Mouse (Mus musculus) kidney, adult 2 months (tissue): ENCODE measurements around the gene Pdcd10. TPM values are rescaled to one million over a fixed set of nuclear protein-coding genes. Genes with fewer than 3 reads are reported as not detected.
A peak's percentile ranks its signal among the peaks of the same experiment; 100 is the strongest.

Source experiments
- DNase-seq: peaks from one replicate; pipeline ENCODE4 v3.0.0; 2021
- H3K27ac ChIP-seq: fragments of 200-500 bp; 2 replicates; pipeline ENCODE4 v1.5.1; 2012; ENCODE audit warnings: low read depth, low read length, control low read depth, inconsistent platforms; ENCODE audit not compliant: insufficient read depth
- H3K27me3 ChIP-seq: fragments of 200-500 bp; replicated peaks from 2 replicates; pipeline ENCODE4 v1.6.1; 2012; ENCODE audit warnings: mild to moderate bottlenecking, moderate library complexity, low read length, inconsistent platforms; ENCODE audit not compliant: control insufficient read depth, insufficient read depth
- H3K36me3 ChIP-seq: fragments of 200-500 bp; 2 replicates; pipeline ENCODE4 v1.6.1; 2012; ENCODE audit warnings: mild to moderate bottlenecking, moderate library complexity, low read length, inconsistent platforms; ENCODE audit not compliant: control insufficient read depth, insufficient read depth
- H3K4me1 ChIP-seq: fragments of 200-500 bp; 2 replicates; pipeline ENCODE4 v1.6.1; 2011; ENCODE audit warnings: low read length; ENCODE audit not compliant: control insufficient read depth, insufficient read depth
- H3K4me3 ChIP-seq: fragments of 200-500 bp; 2 replicates; pipeline ENCODE4 v1.5.1; 2011; ENCODE audit warnings: mild to moderate bottlenecking, low read depth, low read length, control low read depth; ENCODE audit not compliant: insufficient read depth
- CTCF ChIP-seq: fragments of 200-500 bp; conservative IDR thresholded peaks from 2 replicates; pipeline ENCODE4 v1.5.1; 2011; ENCODE audit warnings: low read depth, mild to moderate bottlenecking, control low read depth, low read length, moderate library complexity, mixed read lengths; ENCODE audit not compliant: insufficient read depth, insufficient read length
- POLR2A ChIP-seq: fragments of 200-500 bp; IDR thresholded peaks from one replicate; pipeline ENCODE4 v1.6.1; 2011; ENCODE audit warnings: low read depth, low read length, control low read depth
- WGBS: fragments of 180-500 bp; shearing (Covaris S2); methylation state at CpG from one replicate; pipeline ENCODE4 v1.1.7; 2018; 5-methylcytosine and 5-hydroxymethylcytosine counted together
- polyA plus RNA-seq: library from polyadenylated mRNA; depleted of rRNA; stranded (reverse); fragments of >200 nt; gene quantifications from 2 replicates; pipeline ENCODE4 v1.2.3, GENCODE M21; 2012

Gene Pdcd10
- polyA plus RNA-seq, 1 experiment, result 9.0 TPM

DNA sequence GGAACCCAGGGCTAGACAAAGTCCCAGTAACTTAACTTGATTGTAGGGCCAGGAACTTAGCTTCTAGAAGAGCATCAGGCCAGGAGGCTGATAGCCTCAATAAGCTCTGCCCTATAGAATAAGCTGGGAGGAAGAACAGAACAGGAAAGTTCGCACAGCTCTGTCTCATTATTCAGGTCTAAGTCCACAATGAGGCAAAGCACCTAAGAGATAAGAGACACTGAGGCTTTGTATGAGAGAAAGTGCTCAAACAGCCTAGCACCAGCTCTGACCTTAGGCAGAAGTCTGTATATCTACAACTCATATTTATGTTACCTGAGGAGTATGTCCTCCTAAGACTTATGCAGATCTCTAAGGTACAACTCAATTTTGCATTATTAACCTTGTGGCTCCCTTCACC is 34.1 kb downstream of the Pdcd10 start:
- H3K36me3 ChIP-seq, result peaks cover 4% of the 10 kb centered on the region
- WGBS, result 81% methylated on average over 1 of the region's 1 CpGs

DNA sequence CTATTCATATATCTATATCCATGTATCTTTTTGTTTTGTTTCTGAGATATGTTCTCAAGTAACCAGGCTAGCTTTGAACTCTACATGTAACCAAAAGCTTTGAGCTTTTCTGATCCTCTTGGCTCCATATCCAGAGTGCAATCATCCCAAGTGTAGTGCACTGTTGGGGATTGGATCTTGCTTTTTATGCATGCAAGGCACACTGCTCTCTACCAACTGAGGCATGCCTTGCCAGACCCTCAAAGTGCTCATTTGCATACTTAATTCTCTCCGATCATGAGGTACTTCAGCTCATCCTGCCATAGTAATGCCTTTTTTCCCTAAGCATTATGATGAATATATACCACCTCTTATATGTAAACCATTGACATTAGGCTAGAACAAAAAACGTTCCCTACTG is 35.3 kb downstream of the Pdcd10 start:
- no peak for TF ChIP-seq POLR2A
- TF ChIP-seq CTCF, result no peak
- Histone ChIP-seq H3K4me3 (no peak overlapping the region), H3K27ac (no peak overlapping the region), H3K4me1 (no peaks in the 10 kb centered on the region), H3K27me3 (no peaks in the 10 kb centered on the region), H3K36me3 (peaks cover 4% of the 10 kb centered on the region)
- DNase-seq, result no peak
- 89% methylated on average over 2 of the region's 2 CpGs for WGBS

More for the DNA sequence above, 34.1 kb downstream of the Pdcd10 start:
- Histone ChIP-seq H3K27me3 (no peaks in the 10 kb centered on the region), H3K4me3 (no peak overlapping the region), H3K27ac (no peak overlapping the region), H3K4me1 (no peaks in the 10 kb centered on the region)
- DNase-seq, result no peak
- no peak for TF ChIP-seq POLR2A
- TF ChIP-seq CTCF, result no peak

- no peak for TF ChIP-seq POLR2A
- peak; percentile 58 for TF ChIP-seq CTCF
- Histone ChIP-seq H3K4me1 (no peaks in the 10 kb centered on the region), H3K36me3 (peaks cover 4% of the 10 kb centered on the region; the same call in 1 of the 2 replicates), H3K27ac (no peak overlapping the region), H3K4me3 (no peak overlapping the region), H3K27me3 (no peaks in the 10 kb centered on the region)
- 78% methylated on average over 7 of the region's 7 CpGs for WGBS
- DNase-seq, result peak; percentile 42
Measured at GRCm38 (mm10) chr3:75517631-75518250, 38.9 kb downstream of the Pdcd10 start.

- no peak overlapping the region for H3K27ac ChIP-seq
- DNase-seq, result no peak
- H3K36me3 ChIP-seq, result no peaks in the 10 kb centered on the region
- no peaks in the 10 kb centered on the region for H3K4me1 ChIP-seq
- TF ChIP-seq CTCF, result no peak
- TF ChIP-seq POLR2A, result no peak
- H3K4me3 ChIP-seq, result no peak overlapping the region
- 67% methylated on average over 7 of the region's 7 CpGs for WGBS
- H3K27me3 ChIP-seq, result no peaks in the 10 kb centered on the region
Measured at GRCm38 (mm10) chr3:75498961-75499960, 57.4 kb downstream of the Pdcd10 start.

- H3K4me3 ChIP-seq, result no peak overlapping the region
- 30% methylated on average over 3 of the region's 3 CpGs for WGBS
Measured at GRCm38 (mm10) chr3:75492913-75493312, 63.7 kb downstream of the Pdcd10 start.

GRCm38 (mm10) chr3:75482056-75482455 is 74.6 kb downstream of the Pdcd10 start, which contains the start of gene Wdr49:
Gene Wdr49, minus strand, starts transcription at chr3:75482156.
- TF ChIP-seq CTCF (no peak), POLR2A (no peak)
- Histone ChIP-seq H3K27ac (no peak within 1 kb of the TSS), H3K4me1 (no peaks in the 10 kb centered on the region), H3K36me3 (no peaks in the 10 kb centered on the region), H3K27me3 (no peaks in the 10 kb centered on the region), H3K4me3 (no peak within 1 kb of the TSS)
- no peak for DNase-seq
- 68% methylated on average over 2 of the region's 2 CpGs for WGBS

More at GRCm38 (mm10) chr3:75492913-75493312, 63.7 kb downstream of the Pdcd10 start:
- DNase-seq, result peak; percentile 60
- TF ChIP-seq POLR2A (no peak), CTCF (no peak)
- Histone ChIP-seq H3K4me1 (no peaks in the 10 kb centered on the region), H3K27ac (no peak overlapping the region), H3K27me3 (no peaks in the 10 kb centered on the region), H3K36me3 (no peaks in the 10 kb centered on the region)

GRCm38 (mm10) chr3:75475106-75475505 is 81.5 kb downstream of the Pdcd10 start:
- no peaks in the 10 kb centered on the region for H3K4me1 ChIP-seq
- H3K27me3 ChIP-seq, result no peaks in the 10 kb centered on the region
- H3K36me3 ChIP-seq, result no peaks in the 10 kb centered on the region
- H3K27ac ChIP-seq, result no peak overlapping the region
- no peak overlapping the region for H3K4me3 ChIP-seq
- 46% methylated on average over 7 of the region's 7 CpGs for WGBS
- TF ChIP-seq POLR2A (no peak), CTCF (no peak)
- peak; percentile 35 for DNase-seq
